12 mouse cellular contexts compared by ENCODE assay signal in genomic region chr7:99085249-99085648, GRCm38 (mm10). TPM values are rescaled to one million over a fixed set of nuclear protein-coding genes. Genes with fewer than 3 reads are reported as not detected.
DNase-seq lines count a peak whose midpoint lies in the region; ATAC-seq and TF ChIP-seq lines count a peak whose summit lies in the region.
"Had no signal": no experiment of that assay in that cellular context is flagged by ENCODE, and none has a peak within 500 bp of the region (broad histone marks: within the 10 kb centered on the region; RNA-seq: fewer than 3 reads in every experiment).

No protein-coding gene starts in this region.

- no peak overlapping the region for H3K9ac ChIP-seq in lung, embryonic 14.5 days
- H3K9ac ChIP-seq: midbrain, embryonic 13.5 days had no signal

- peak in 1 of 2 experiments; percentile 32 for DNase-seq in layer of hippocampus, adult 2 months (ENCODE audit: low spot score in 2 of 2)
- no peak for DNase-seq in layer of hippocampus, adult 9-10 months (ENCODE audit: low spot score)
- DNase-seq in MN1 (ENCODE audit: low spot score), result peak; percentile 65
- peak; percentile 86 for DNase-seq in brain, adult 2 months (ENCODE audit: low read depth, low spot score)
- peak; percentile 23 for DNase-seq in lung, embryonic 14.5 days
- no peak for DNase-seq in right cerebral cortex, postnatal 14 days
- no peak for DNase-seq in thymus, adult 2 months
- DNase-seq in spleen, postnatal 10 days (ENCODE audit: low spot score in 2 of 2), result no peak
- DNase-seq: kidney, adult 8-10 months; left cerebral cortex, postnatal 4 days; retina, postnatal 1 day had no signal

- no peaks in the 10 kb centered on the region for H3K9me3 ChIP-seq in lung, embryonic 14.5 days (ENCODE audit: low read depth, low read length)
- H3K9me3 ChIP-seq: midbrain, embryonic 13.5 days had no signal

- H3K36me3 ChIP-seq in lung, embryonic 14.5 days (ENCODE audit: insufficient read depth), result peaks cover 13% of the 10 kb centered on the region; the same call in 1 of the 2 replicates
- no peaks in the 10 kb centered on the region for H3K36me3 ChIP-seq in thymus, adult 2 months (ENCODE audit: control insufficient read depth, insufficient read depth, low read length)
- H3K36me3 ChIP-seq: midbrain, embryonic 13.5 days had no signal

- no peak for TF ChIP-seq CTCF in layer of hippocampus, adult 2 months (conservative IDR thresholded peaks at IDR 0.05)
- TF ChIP-seq CTCF in lung, embryonic 14.5 days (IDR thresholded peaks at IDR 0.05; ENCODE audit: low read depth), result no peak
- no peak for TF ChIP-seq CTCF in thymus, adult 2 months (IDR thresholded peaks at IDR 0.05; ENCODE audit: borderline replicate concordance, control insufficient read depth, extremely low read depth, insufficient read depth, low read length, poor library complexity)

- TF ChIP-seq POLR2A in thymus, adult 2 months (IDR thresholded peaks at IDR 0.05; ENCODE audit: control insufficient read depth, extremely low read depth, insufficient read depth, low read length, poor library complexity), result no peak

- WGBS in lung, embryonic 14.5 days, result 69% methylated on average over 3 of the region's 3 CpGs
- 92% methylated on average over 3 of the region's 3 CpGs for WGBS in thymus, adult 2 months

- H3K27ac ChIP-seq in layer of hippocampus, adult 2 months, result peak overlapping the region; percentile 46; the same call in 1 of the 2 replicates
- H3K27ac ChIP-seq in lung, embryonic 14.5 days (ENCODE audit: low read depth), result no peak overlapping the region
- H3K27ac ChIP-seq in thymus, adult 2 months (ENCODE audit: control insufficient read depth, insufficient read depth, low read length), result no peak overlapping the region
- H3K27ac ChIP-seq: midbrain, embryonic 13.5 days had no signal

- H3K4me1 ChIP-seq in lung, embryonic 14.5 days (ENCODE audit: insufficient read depth), result no peaks in the 10 kb centered on the region
- peaks cover 21% of the 10 kb centered on the region for H3K4me1 ChIP-seq in thymus, adult 2 months (replicated peaks; ENCODE audit: control insufficient read depth, insufficient read depth, low read length)

- H3K27me3 ChIP-seq in lung, embryonic 14.5 days (ENCODE audit: insufficient read depth, low read length), result no peaks in the 10 kb centered on the region
- no peaks in the 10 kb centered on the region for H3K27me3 ChIP-seq in thymus, adult 2 months (ENCODE audit: control insufficient read depth, insufficient read depth, low read length)
- H3K27me3 ChIP-seq: midbrain, embryonic 13.5 days had no signal

- no peak for ATAC-seq in lung, embryonic 14.5 days (ENCODE audit: insufficient read depth)
- ATAC-seq: midbrain, embryonic 13.5 days had no signal

- H3K4me2 ChIP-seq in lung, embryonic 14.5 days, result no peak overlapping the region
- H3K4me2 ChIP-seq: midbrain, embryonic 13.5 days had no signal

- no peak overlapping the region for H3K4me3 ChIP-seq in layer of hippocampus, adult 2 months
- no peak overlapping the region for H3K4me3 ChIP-seq in lung, embryonic 14.5 days (ENCODE audit: low read depth, low read length)
- no peak overlapping the region for H3K4me3 ChIP-seq in thymus, adult 2 months (ENCODE audit: control insufficient read depth, insufficient read depth, low read length)
- H3K4me3 ChIP-seq: midbrain, embryonic 13.5 days had no signal

RNA-seq across cellular contexts. Expression of gene Uvrag, which starts 55.7 kb away (rescaled TPM):
- 10 to 100 TPM; 48.9 to 52.4 TPM for total RNA-seq in layer of hippocampus, adult 2 months (2021)
- 22.0 and 25.1 TPM in 2 replicates for polyA plus RNA-seq in lung, embryonic 14.5 days (2014; fragmentation: Nextera tagmentation; extraction: Ambion mirVana)
- 74.6 and 144 TPM in 2 replicates for polyA plus RNA-seq in thymus, adult 2 months (2012; rRNA removed)

Comparison
In these comparisons a context has a peak if more than half of its experiments do, and no peak if none do; other contexts are left out.
1. DNase-seq: peak in MN1 (single experiment), brain, adult 2 months (single experiment) and lung, embryonic 14.5 days (single experiment); none in layer of hippocampus, adult 9-10 months (single experiment), right cerebral cortex, postnatal 14 days (single experiment), thymus, adult 2 months (single experiment) and spleen, postnatal 10 days (0 of 2).